Mouse (Mus musculus) forebrain, embryonic 10.5 days (tissue): ENCODE results near the gene Kdm4b. TPM values are rescaled to one million over a fixed set of nuclear protein-coding genes. Genes with fewer than 3 reads are reported as not detected.

ENCODE experiments used
- DNase-seq: peaks from one replicate; pipeline ENCODE4 v3.0.0-alpha.2; 2017; ENCODE audit warnings: low spot score; ENCODE audit errors: extremely low spot score
- H3K27ac ChIP-seq: fragments of 300-500 bp; sonication (generic); 2 replicates; pipeline ENCODE4 v1.5.1; 2016; ENCODE audit warnings: mild to moderate bottlenecking
- H3K27me3 ChIP-seq: fragments of 300-500 bp; sonication (generic); 2 replicates; pipeline ENCODE4 v1.6.1; 2016; ENCODE audit warnings: mild to moderate bottlenecking; ENCODE audit not compliant: poor library complexity, severe bottlenecking
- H3K36me3 ChIP-seq: fragments of 300-500 bp; sonication (generic); replicated peaks from 2 replicates; pipeline ENCODE4 v1.6.1; 2016; ENCODE audit warnings: mild to moderate bottlenecking, moderate library complexity
- H3K4me1 ChIP-seq: fragments of 300-500 bp; sonication (generic); 2 replicates; pipeline ENCODE4 v1.6.1; 2016
- H3K4me3 ChIP-seq: fragments of 300-500 bp; sonication (generic); 2 replicates; pipeline ENCODE4 v1.5.1; 2016; ENCODE audit warnings: mild to moderate bottlenecking, moderate library complexity
- H3K9me3 ChIP-seq: fragments of 300-500 bp; sonication (generic); 2 replicates; pipeline ENCODE4 v1.6.1; 2016; ENCODE audit warnings: mild to moderate bottlenecking, moderate library complexity
- WGBS: fragments of 180-500 bp; shearing (Covaris S2); methylation state at CpG from one replicate; pipeline ENCODE4 v1.1.7; 2016; 5-methylcytosine and 5-hydroxymethylcytosine counted together
- polyA plus RNA-seq: library from polyadenylated mRNA; unstranded; fragments of >200 nt; fragmentation: Nextera tagmentation; extraction: Ambion mirVana; gene quantifications from 2 replicates; pipeline ENCODE4 v1.2.1, GENCODE M21; 2016

Gene Kdm4b
- polyA plus RNA-seq, 1 experiment from 2014 or later: 35.9 TPM

- under 1% methylated on average over 43 of the region's 43 CpGs for WGBS
- Histone ChIP-seq H3K4me1 (peaks cover 56% of the 10 kb centered on the region), H3K9me3 (no peaks in the 10 kb centered on the region)
Observed at GRCm38 (mm10) chr17:56303160-56303846, 22.6 kb upstream of the Kdm4b start, which contains the start of gene Uhrf1. Uhrf1 (plus strand) TSS chr17:56303321.

GRCm38 (mm10) chr17:56303847-56304586, 21.8 kb upstream of the Kdm4b start:
- Histone ChIP-seq H3K4me1 (peaks cover 63% of the 10 kb centered on the region), H3K27me3 (no peaks in the 10 kb centered on the region), H3K9me3 (no peaks in the 10 kb centered on the region), H3K27ac (peak overlapping the region; percentile 99), H3K36me3 (peaks cover 43% of the 10 kb centered on the region), H3K4me3 (peak overlapping the region; percentile 70)
- under 1% methylated on average over 68 of the region's 68 CpGs for WGBS
- DNase-seq: peak; percentile 98

More at GRCm38 (mm10) chr17:56303160-56303846, 22.6 kb upstream of the Kdm4b start, which contains the start of gene Uhrf1:
- no peaks in the 10 kb centered on the region for H3K27me3 ChIP-seq
- H3K27ac ChIP-seq: peak within 1 kb of the TSS; percentile 99
- H3K4me3 ChIP-seq: peak within 1 kb of the TSS; percentile 70
- H3K36me3 ChIP-seq: peaks cover 36% of the 10 kb centered on the region
- DNase-seq: peak; percentile 91

GRCm38 (mm10) chr17:56304718-56305117, 21.1 kb upstream of the Kdm4b start:
- peaks cover 50% of the 10 kb centered on the region for H3K36me3 ChIP-seq
- DNase-seq: no peak
- H3K27ac ChIP-seq: peak overlapping the region; percentile 99

GRCm38 (mm10) chr17:56305156-56305555, 20.7 kb upstream of the Kdm4b start:
- no peaks in the 10 kb centered on the region for H3K9me3 ChIP-seq
- WGBS: 41% methylated on average over 9 of the region's 9 CpGs
- peak overlapping the region; percentile 99 for H3K27ac ChIP-seq
- H3K36me3 ChIP-seq: peaks cover 54% of the 10 kb centered on the region
- no peak for DNase-seq
- peak overlapping the region; percentile 70 for H3K4me3 ChIP-seq
- H3K27me3 ChIP-seq: no peaks in the 10 kb centered on the region
- peaks cover 63% of the 10 kb centered on the region for H3K4me1 ChIP-seq

More at GRCm38 (mm10) chr17:56304718-56305117, 21.1 kb upstream of the Kdm4b start:
- Histone ChIP-seq H3K9me3 (no peaks in the 10 kb centered on the region), H3K27me3 (no peaks in the 10 kb centered on the region), H3K4me3 (peak overlapping the region; percentile 70), H3K4me1 (peaks cover 63% of the 10 kb centered on the region)
- WGBS: 23% methylated on average over 11 of the region's 11 CpGs

- Histone ChIP-seq H3K9me3 (no peaks in the 10 kb centered on the region), H3K4me3 (peak overlapping the region; percentile 70), H3K27me3 (no peaks in the 10 kb centered on the region), H3K36me3 (peaks cover 61% of the 10 kb centered on the region), H3K4me1 (peaks cover 63% of the 10 kb centered on the region), H3K27ac (peak overlapping the region; percentile 99)
- no peak for DNase-seq
- WGBS: 77% methylated on average over 8 of the region's 8 CpGs
Observed at GRCm38 (mm10) chr17:56305826-56306225, 20.0 kb upstream of the Kdm4b start.

GRCm38 (mm10) chr17:56308088-56308487, 17.8 kb upstream of the Kdm4b start:
- Histone ChIP-seq H3K27ac (no peak overlapping the region), H3K36me3 (peaks cover 84% of the 10 kb centered on the region), H3K4me3 (no peak overlapping the region), H3K4me1 (peaks cover 53% of the 10 kb centered on the region), H3K9me3 (no peaks in the 10 kb centered on the region), H3K27me3 (no peaks in the 10 kb centered on the region)
- 89% methylated on average over 6 of the region's 6 CpGs for WGBS
- DNase-seq: no peak

- DNase-seq: no peak
- Histone ChIP-seq H3K4me3 (no peak overlapping the region), H3K27ac (no peak overlapping the region), H3K36me3 (peaks cover 96% of the 10 kb centered on the region), H3K4me1 (peaks cover 45% of the 10 kb centered on the region), H3K27me3 (no peaks in the 10 kb centered on the region), H3K9me3 (no peaks in the 10 kb centered on the region)
- 93% methylated on average over 15 of the region's 15 CpGs for WGBS
Observed at GRCm38 (mm10) chr17:56309191-56309945, 16.5 kb upstream of the Kdm4b start.

- Histone ChIP-seq H3K4me3 (no peak overlapping the region), H3K36me3 (peaks cover 53% of the 10 kb centered on the region), H3K27ac (no peak overlapping the region), H3K27me3 (no peaks in the 10 kb centered on the region), H3K9me3 (no peaks in the 10 kb centered on the region), H3K4me1 (peaks cover 37% of the 10 kb centered on the region)
- no peak for DNase-seq
- WGBS: 79% methylated on average over 3 of the region's 3 CpGs
Observed at GRCm38 (mm10) chr17:56324419-56324818, 1.4 kb upstream of the Kdm4b start.

- Histone ChIP-seq H3K9me3 (no peaks in the 10 kb centered on the region), H3K4me1 (peaks cover 51% of the 10 kb centered on the region), H3K27me3 (no peaks in the 10 kb centered on the region), H3K4me3 (peak overlapping the region; percentile 90), H3K36me3 (peaks cover 32% of the 10 kb centered on the region), H3K27ac (peak overlapping the region; percentile 94)
- WGBS: 3% methylated on average over 67 of the region's 67 CpGs
- peak; percentile 51 for DNase-seq
Observed at GRCm38 (mm10) chr17:56326153-56327147, 588 bp downstream of the Kdm4b start.

- H3K27ac ChIP-seq: no peak overlapping the region
- H3K4me1 ChIP-seq: peaks cover 60% of the 10 kb centered on the region
- no peaks in the 10 kb centered on the region for H3K9me3 ChIP-seq
- DNase-seq: no peak
- H3K27me3 ChIP-seq: no peaks in the 10 kb centered on the region
- H3K36me3 ChIP-seq: peaks cover 6% of the 10 kb centered on the region; the same call in 1 of the 2 replicates
- no peak overlapping the region for H3K4me3 ChIP-seq
Observed at GRCm38 (mm10) chr17:56329267-56329666, 3.4 kb downstream of the Kdm4b start.

- no peak for DNase-seq
- Histone ChIP-seq H3K9me3 (no peaks in the 10 kb centered on the region), H3K36me3 (peaks cover 7% of the 10 kb centered on the region), H3K27me3 (no peaks in the 10 kb centered on the region), H3K4me3 (no peak overlapping the region), H3K4me1 (peaks cover 50% of the 10 kb centered on the region), H3K27ac (0 out of 2 replicates have a peak overlapping the region, but pooled peaks have one; percentile 8)
- 74% methylated on average over 3 of the region's 3 CpGs for WGBS
Observed at GRCm38 (mm10) chr17:56330345-56330744, 4.5 kb downstream of the Kdm4b start.

- no peak for DNase-seq
- Histone ChIP-seq H3K27me3 (no peaks in the 10 kb centered on the region), H3K4me1 (peaks cover 48% of the 10 kb centered on the region), H3K9me3 (no peaks in the 10 kb centered on the region), H3K4me3 (no peak overlapping the region), H3K27ac (no peak overlapping the region), H3K36me3 (peaks cover 7% of the 10 kb centered on the region)
Observed at GRCm38 (mm10) chr17:56331256-56331655, 5.4 kb downstream of the Kdm4b start.
